Mouse (Mus musculus): ENCODE measurements around the gene Amotl1.
"Not testable (repeated sequence)": the region's sequence is repeated elsewhere in the genome, so short reads cannot be mapped to it uniquely, and the experiment has no call there.

The Amotl1 gene

GRCm38 (mm10) chr9:14599799-14600198 is 45.1 kb downstream of the Amotl1 start:
- DNase-seq = no peak

GRCm38 (mm10) chr9:14598157-14598556 is 46.7 kb downstream of the Amotl1 start:
- DNase-seq = no peak

- DNase-seq = no peak
Observed at GRCm38 (mm10) chr9:14597429-14597828, 47.4 kb downstream of the Amotl1 start.

- no peak for DNase-seq
Observed at GRCm38 (mm10) chr9:14596858-14597257, 48.0 kb downstream of the Amotl1 start.

- DNase-seq = no peak
Observed at GRCm38 (mm10) chr9:14596427-14596826, 48.4 kb downstream of the Amotl1 start.

- no peak for DNase-seq
Observed at GRCm38 (mm10) chr9:14595893-14596292, 49.0 kb downstream of the Amotl1 start.

GRCm38 (mm10) chr9:14593880-14594279 is 51.0 kb downstream of the Amotl1 start:
- DNase-seq = no peak

GRCm38 (mm10) chr9:14590666-14591065 is 54.2 kb downstream of the Amotl1 start:
- no peak for DNase-seq

GRCm38 (mm10) chr9:14588690-14589089 is 56.2 kb downstream of the Amotl1 start:
- DNase-seq = no peak

GRCm38 (mm10) chr9:14585702-14586101 is 59.2 kb downstream of the Amotl1 start:
- no peak for DNase-seq

GRCm38 (mm10) chr9:14578960-14579359 is 65.9 kb downstream of the Amotl1 start:
- DNase-seq = no peak

GRCm38 (mm10) chr9:14576359-14576758 is 68.5 kb downstream of the Amotl1 start:
- DNase-seq = not testable (repeated sequence)

GRCm38 (mm10) chr9:14574760-14575399 is 70.0 kb downstream of the Amotl1 start:
- DNase-seq = no peak

GRCm38 (mm10) chr9:14569175-14569975 is 75.5 kb downstream of the Amotl1 start:
- no peak for DNase-seq

GRCm38 (mm10) chr9:14568487-14568886 is 76.4 kb downstream of the Amotl1 start:
- DNase-seq = no peak

GRCm38 (mm10) chr9:14564486-14564885 is 80.4 kb downstream of the Amotl1 start:
- DNase-seq = no peak

GRCm38 (mm10) chr9:14563351-14563750 is 81.5 kb downstream of the Amotl1 start:
- no peak for DNase-seq

GRCm38 (mm10) chr9:14560545-14560944 is 84.3 kb downstream of the Amotl1 start:
- DNase-seq = no peak

- no peak for DNase-seq
Observed at GRCm38 (mm10) chr9:14559996-14560395, 84.9 kb downstream of the Amotl1 start.

- peak; percentile 81 for DNase-seq
Observed at GRCm38 (mm10) chr9:14559430-14559829, 85.4 kb downstream of the Amotl1 start.

- no peak for DNase-seq
Observed at GRCm38 (mm10) chr9:14558332-14558731, 86.5 kb downstream of the Amotl1 start.

GRCm38 (mm10) chr9:14548366-14548761 is 96.5 kb downstream of the Amotl1 start:
- DNase-seq = no peak

GRCm38 (mm10) chr9:14547584-14548365 is 97.1 kb downstream of the Amotl1 start:
- peak; percentile 54 for DNase-seq
